Mouse (Mus musculus) heart, embryonic 15.5 days (tissue): ENCODE data around the gene Mrc1. TPM values are rescaled to one million over a fixed set of nuclear protein-coding genes. Genes with fewer than 3 reads are reported as not detected.
A peak's percentile ranks its signal among the peaks of the same experiment; 100 is the strongest.

Experiments used
- ATAC-seq: fragments of 200-750 bp; cut with Nextera tagmentation; replicated peaks from 2 replicates; pipeline ENCODE4 v1.8.0; 2017; ENCODE audit warnings: low read depth, moderate TSS enrichment; ENCODE audit not compliant: insufficient number of reproducible peaks, insufficient read depth, low FRiP score
- H3K27ac ChIP-seq: fragments of 300-500 bp; sonication (generic); 2 replicates; pipeline ENCODE4 v1.5.1; 2015; ENCODE audit warnings: mild to moderate bottlenecking, inconsistent platforms
- H3K27me3 ChIP-seq: fragments of 300-500 bp; sonication (generic); 2 replicates; pipeline ENCODE4 v1.6.1; 2015; ENCODE audit warnings: inconsistent platforms
- H3K36me3 ChIP-seq: fragments of 300-500 bp; sonication (generic); 2 replicates; pipeline ENCODE4 v1.6.1; 2015; ENCODE audit warnings: mild to moderate bottlenecking, inconsistent platforms
- H3K4me1 ChIP-seq: fragments of 300-500 bp; sonication (generic); replicated peaks from 2 replicates; pipeline ENCODE4 v1.6.1; 2015; ENCODE audit warnings: inconsistent platforms
- H3K4me2 ChIP-seq: fragments of 300-500 bp; sonication (generic); 2 replicates; pipeline ENCODE4 v1.6.1; 2015; ENCODE audit warnings: inconsistent platforms, mild to moderate bottlenecking, moderate library complexity
- H3K4me3 ChIP-seq: fragments of 300-500 bp; sonication (generic); 2 replicates; pipeline ENCODE4 v1.5.1; 2015; ENCODE audit warnings: mild to moderate bottlenecking, inconsistent platforms
- H3K9ac ChIP-seq: fragments of 300-500 bp; sonication (generic); 2 replicates; pipeline ENCODE4 v1.6.1; 2015; ENCODE audit warnings: mild to moderate bottlenecking, inconsistent platforms
- H3K9me3 ChIP-seq: fragments of 300-500 bp; sonication (generic); replicated peaks from 2 replicates; pipeline ENCODE4 v1.6.1; 2016; ENCODE audit warnings: inconsistent platforms
- WGBS: fragments of 180-500 bp; shearing (Covaris S2); methylation state at CpG from one replicate; pipeline ENCODE4 v1.1.7; 2015; ENCODE audit warnings: mixed read lengths; 5-methylcytosine and 5-hydroxymethylcytosine counted together
- polyA plus RNA-seq: library from polyadenylated mRNA; unstranded; fragments of >200 nt; fragmentation: Nextera tagmentation; extraction: Ambion mirVana; gene quantifications from 2 replicates; pipeline ENCODE4 v1.2.1, GENCODE M21; 2015

Mrc1 gene
- polyA plus RNA-seq, 1 experiment from 2014 or later = 3.8 TPM

- Histone ChIP-seq H3K9ac (no peak overlapping the region), H3K9me3 (no peaks in the 10 kb centered on the region), H3K4me2 (no peak overlapping the region), H3K4me1 (no peaks in the 10 kb centered on the region), H3K27ac (no peak overlapping the region), H3K27me3 (no peaks in the 10 kb centered on the region), H3K36me3 (no peaks in the 10 kb centered on the region), H3K4me3 (no peak overlapping the region)
- WGBS = 62% methylated on average over 3 of the region's 3 CpGs
- no peak for ATAC-seq
These were observed 14.4 kb upstream of the Mrc1 start for GRCm38 (mm10) chr2:14214764-14215163.

- no peak overlapping the region for H3K4me3 ChIP-seq
- no peaks in the 10 kb centered on the region for H3K36me3 ChIP-seq
- H3K4me2 ChIP-seq = no peak overlapping the region
- no peaks in the 10 kb centered on the region for H3K27me3 ChIP-seq
- H3K9me3 ChIP-seq = no peaks in the 10 kb centered on the region
- H3K4me1 ChIP-seq = no peaks in the 10 kb centered on the region
- H3K9ac ChIP-seq = no peak overlapping the region
- ATAC-seq = no peak
- no peak overlapping the region for H3K27ac ChIP-seq
- WGBS = 71% methylated on average over 3 of the region's 3 CpGs
These were observed 12.5 kb upstream of the Mrc1 start for GRCm38 (mm10) chr2:14216653-14217052.

- H3K9ac ChIP-seq = no peak overlapping the region
- H3K4me1 ChIP-seq = peaks cover 5% of the 10 kb centered on the region; the same call in 1 of the 2 replicates
- no peaks in the 10 kb centered on the region for H3K9me3 ChIP-seq
- no peaks in the 10 kb centered on the region for H3K27me3 ChIP-seq
- H3K27ac ChIP-seq = no peak overlapping the region
- no peak for ATAC-seq
- WGBS = 77% methylated on average over 6 of the region's 6 CpGs
- H3K4me2 ChIP-seq = no peak overlapping the region
- no peaks in the 10 kb centered on the region for H3K36me3 ChIP-seq
- no peak overlapping the region for H3K4me3 ChIP-seq
These were observed 11.1 kb upstream of the Mrc1 start for GRCm38 (mm10) chr2:14218126-14218525.

GRCm38 (mm10) chr2:14224387-14224786 is 4.8 kb upstream of the Mrc1 start:
- WGBS = 75% methylated on average over 3 of the region's 4 CpGs
- H3K4me2 ChIP-seq = no peak overlapping the region
- no peak overlapping the region for H3K9ac ChIP-seq
- H3K9me3 ChIP-seq = no peaks in the 10 kb centered on the region
- H3K4me1 ChIP-seq = peaks cover 7% of the 10 kb centered on the region; the same call in 1 of the 2 replicates
- H3K27me3 ChIP-seq = no peaks in the 10 kb centered on the region
- H3K4me3 ChIP-seq = no peak overlapping the region
- no peaks in the 10 kb centered on the region for H3K36me3 ChIP-seq
- no peak overlapping the region for H3K27ac ChIP-seq
- no peak for ATAC-seq

- no peaks in the 10 kb centered on the region for H3K9me3 ChIP-seq
- no peak overlapping the region for H3K9ac ChIP-seq
- H3K4me3 ChIP-seq = no peak overlapping the region
- no peaks in the 10 kb centered on the region for H3K36me3 ChIP-seq
- no peaks in the 10 kb centered on the region for H3K27me3 ChIP-seq
- no peak for ATAC-seq
- peaks cover 3% of the 10 kb centered on the region; the same call in 1 of the 2 replicates for H3K4me1 ChIP-seq
- H3K27ac ChIP-seq = 0 out of 2 replicates have a peak overlapping the region, but pooled peaks have one; percentile 9
- no peak overlapping the region for H3K4me2 ChIP-seq
- 51% methylated on average over 6 of the region's 6 CpGs for WGBS
These were observed 697 bp upstream of the Mrc1 start for GRCm38 (mm10) chr2:14228495-14228894.

- Histone ChIP-seq H3K4me3 (no peak overlapping the region), H3K9me3 (no peaks in the 10 kb centered on the region), H3K27ac (no peak overlapping the region), H3K4me2 (no peak overlapping the region), H3K27me3 (no peaks in the 10 kb centered on the region), H3K36me3 (no peaks in the 10 kb centered on the region), H3K9ac (no peak overlapping the region), H3K4me1 (peaks cover 3% of the 10 kb centered on the region; the same call in 1 of the 2 replicates)
- WGBS = 63% methylated on average over 14 of the region's 14 CpGs
- no peak for ATAC-seq
These were observed 787 bp downstream of the Mrc1 start for GRCm38 (mm10) chr2:14229979-14230378.

GRCm38 (mm10) chr2:14232897-14233296 is 3.7 kb downstream of the Mrc1 start:
- H3K9me3 ChIP-seq = no peaks in the 10 kb centered on the region
- no peak overlapping the region for H3K4me2 ChIP-seq
- no peak overlapping the region for H3K27ac ChIP-seq
- no peak overlapping the region for H3K4me3 ChIP-seq
- H3K36me3 ChIP-seq = no peaks in the 10 kb centered on the region
- H3K9ac ChIP-seq = no peak overlapping the region
- H3K27me3 ChIP-seq = no peaks in the 10 kb centered on the region
- 67% methylated on average over 1 of the region's 1 CpGs for WGBS
- ATAC-seq = no peak
- peaks cover 3% of the 10 kb centered on the region; the same call in 1 of the 2 replicates for H3K4me1 ChIP-seq

- Histone ChIP-seq H3K9ac (no peak overlapping the region), H3K27ac (no peak overlapping the region), H3K36me3 (no peaks in the 10 kb centered on the region), H3K4me2 (no peak overlapping the region), H3K27me3 (no peaks in the 10 kb centered on the region), H3K4me1 (peaks cover 2% of the 10 kb centered on the region; the same call in 1 of the 2 replicates), H3K9me3 (no peaks in the 10 kb centered on the region), H3K4me3 (no peak overlapping the region)
- ATAC-seq = no peak
- 53% methylated on average over 2 of the region's 2 CpGs for WGBS
These were observed 4.8 kb downstream of the Mrc1 start for GRCm38 (mm10) chr2:14233983-14234382.

GRCm38 (mm10) chr2:14235319-14235718 is 6.1 kb downstream of the Mrc1 start:
- no peaks in the 10 kb centered on the region for H3K27me3 ChIP-seq
- H3K9me3 ChIP-seq = no peaks in the 10 kb centered on the region
- no peak overlapping the region for H3K4me2 ChIP-seq
- no peak overlapping the region for H3K27ac ChIP-seq
- peaks cover 4% of the 10 kb centered on the region; the same call in 1 of the 2 replicates for H3K4me1 ChIP-seq
- H3K9ac ChIP-seq = no peak overlapping the region
- H3K4me3 ChIP-seq = no peak overlapping the region
- WGBS = 53% methylated on average over 5 of the region's 5 CpGs
- no peaks in the 10 kb centered on the region for H3K36me3 ChIP-seq
- no peak for ATAC-seq

- H3K9me3 ChIP-seq = no peaks in the 10 kb centered on the region
- H3K4me2 ChIP-seq = no peak overlapping the region
- H3K4me3 ChIP-seq = no peak overlapping the region
- H3K4me1 ChIP-seq = peaks cover 4% of the 10 kb centered on the region; the same call in 1 of the 2 replicates
- no peak for ATAC-seq
- H3K27me3 ChIP-seq = no peaks in the 10 kb centered on the region
- H3K27ac ChIP-seq = no peak overlapping the region
- H3K9ac ChIP-seq = no peak overlapping the region
- no peaks in the 10 kb centered on the region for H3K36me3 ChIP-seq
- 77% methylated on average over 4 of the region's 4 CpGs for WGBS
These were observed 7.7 kb downstream of the Mrc1 start for GRCm38 (mm10) chr2:14236920-14237319.

GRCm38 (mm10) chr2:14237723-14238122 is 8.5 kb downstream of the Mrc1 start:
- no peaks in the 10 kb centered on the region for H3K27me3 ChIP-seq
- no peaks in the 10 kb centered on the region for H3K9me3 ChIP-seq
- no peak overlapping the region for H3K4me2 ChIP-seq
- 55% methylated on average over 4 of the region's 4 CpGs for WGBS
- no peaks in the 10 kb centered on the region for H3K36me3 ChIP-seq
- ATAC-seq = no peak
- no peak overlapping the region for H3K9ac ChIP-seq
- peaks cover 4% of the 10 kb centered on the region; the same call in 1 of the 2 replicates for H3K4me1 ChIP-seq
- no peak overlapping the region for H3K4me3 ChIP-seq
- no peak overlapping the region for H3K27ac ChIP-seq

GRCm38 (mm10) chr2:14239151-14239550 is 10.0 kb downstream of the Mrc1 start:
- no peaks in the 10 kb centered on the region for H3K9me3 ChIP-seq
- WGBS = 36% methylated on average over 5 of the region's 5 CpGs

More at GRCm38 (mm10) chr2:14239151-14239550, 10.0 kb downstream of the Mrc1 start:
- Histone ChIP-seq H3K27me3 (no peaks in the 10 kb centered on the region), H3K27ac (no peak overlapping the region), H3K4me1 (peaks cover 4% of the 10 kb centered on the region; the same call in 1 of the 2 replicates), H3K36me3 (no peaks in the 10 kb centered on the region), H3K9ac (no peak overlapping the region), H3K4me2 (no peak overlapping the region), H3K4me3 (no peak overlapping the region)
- ATAC-seq = no peak
